Mouse (Mus musculus) erythroblast, embryonic 14.5 days (primary cell): ENCODE measurements around the gene Tmem33. TPM values are rescaled to one million over a fixed set of nuclear protein-coding genes. Genes with fewer than 3 reads are reported as not detected.

Experiments used
- H3K27me3 ChIP-seq: 2 replicates; pipeline ENCODE4 v1.6.1; 2012; ENCODE audit warnings: inconsistent platforms; ENCODE audit not compliant: control insufficient read depth
- H3K36me3 ChIP-seq: 2 replicates; pipeline ENCODE4 v1.6.1; 2012; ENCODE audit warnings: mild to moderate bottlenecking, inconsistent platforms; ENCODE audit not compliant: control insufficient read depth
- H3K4me1 ChIP-seq: 2 replicates; pipeline ENCODE4 v1.6.1; 2012; ENCODE audit warnings: inconsistent platforms; ENCODE audit not compliant: control insufficient read depth
- H3K4me3 ChIP-seq: replicated peaks from 2 replicates; pipeline ENCODE3; 2012; ENCODE audit warnings: moderate library complexity, mild to moderate bottlenecking, inconsistent platforms
- H3K9me3 ChIP-seq: 2 replicates; pipeline ENCODE4 v1.6.1; 2012; ENCODE audit warnings: low read length, inconsistent platforms, mixed read lengths; ENCODE audit not compliant: control insufficient read depth
- GATA1 ChIP-seq: IDR thresholded peaks from 2 replicates; pipeline ENCODE4 v1.6.1; 2012; ENCODE audit warnings: low read length, inconsistent platforms, mixed read lengths
- TAL1 ChIP-seq: IDR thresholded peaks from 3 replicates; pipeline ENCODE4 v1.6.1; 2012; ENCODE audit warnings: low read length, inconsistent platforms, mixed read lengths
- polyA plus RNA-seq: library from polyadenylated mRNA; stranded (reverse); fragments of >175 nt; gene quantifications from 2 replicates; pipeline ENCODE4 v1.2.3, GENCODE M21; 2012

Gene Tmem33
- polyA plus RNA-seq, 1 experiment: 14.0 TPM

GRCm38 (mm10) chr5:67223391-67224121 lies 36.8 kb upstream of the Tmem33 start:
- H3K4me1 ChIP-seq: no peaks in the 10 kb centered on the region
- H3K4me3 ChIP-seq: no peak overlapping the region
- H3K36me3 ChIP-seq: no peaks in the 10 kb centered on the region
- no peak for TF ChIP-seq TAL1
- no peak for TF ChIP-seq GATA1
- H3K27me3 ChIP-seq: peaks cover 99% of the 10 kb centered on the region
- peaks cover 7% of the 10 kb centered on the region for H3K9me3 ChIP-seq

GRCm38 (mm10) chr5:67224122-67224502 lies 36.3 kb upstream of the Tmem33 start:
- Histone ChIP-seq H3K27me3 (peaks cover 99% of the 10 kb centered on the region), H3K36me3 (no peaks in the 10 kb centered on the region), H3K4me1 (no peaks in the 10 kb centered on the region), H3K9me3 (peaks cover 7% of the 10 kb centered on the region), H3K4me3 (no peak overlapping the region)
- TF ChIP-seq GATA1 (no peak), TAL1 (no peak)

- Histone ChIP-seq H3K36me3 (no peaks in the 10 kb centered on the region), H3K4me1 (no peaks in the 10 kb centered on the region), H3K27me3 (peaks cover 99% of the 10 kb centered on the region), H3K4me3 (no peak overlapping the region), H3K9me3 (peaks cover 15% of the 10 kb centered on the region)
- no peak for TF ChIP-seq TAL1
Measured at GRCm38 (mm10) chr5:67225758-67226157, 34.6 kb upstream of the Tmem33 start.

GRCm38 (mm10) chr5:67227261-67227660 lies 33.1 kb upstream of the Tmem33 start:
- Histone ChIP-seq H3K4me1 (no peaks in the 10 kb centered on the region; the same call in 1 of the 2 replicates), H3K27me3 (peaks cover 99% of the 10 kb centered on the region), H3K9me3 (peaks cover 17% of the 10 kb centered on the region), H3K4me3 (no peak overlapping the region), H3K36me3 (no peaks in the 10 kb centered on the region)
- TF ChIP-seq GATA1: no peak
- TF ChIP-seq TAL1: no peak

- Histone ChIP-seq H3K9me3 (peaks cover 15% of the 10 kb centered on the region), H3K4me3 (no peak overlapping the region), H3K36me3 (no peaks in the 10 kb centered on the region), H3K27me3 (peaks cover 99% of the 10 kb centered on the region), H3K4me1 (no peaks in the 10 kb centered on the region; the same call in 1 of the 2 replicates)
- no peak for TF ChIP-seq GATA1
Measured at GRCm38 (mm10) chr5:67227682-67228444, 32.5 kb upstream of the Tmem33 start.

- H3K27me3 ChIP-seq: peaks cover 79% of the 10 kb centered on the region
Measured at GRCm38 (mm10) chr5:67234682-67235081, 25.7 kb upstream of the Tmem33 start.

GRCm38 (mm10) chr5:67235462-67235861 lies 24.9 kb upstream of the Tmem33 start:
- Histone ChIP-seq H3K4me3 (no peak overlapping the region), H3K9me3 (peaks cover 8% of the 10 kb centered on the region), H3K36me3 (no peaks in the 10 kb centered on the region), H3K27me3 (peaks cover 77% of the 10 kb centered on the region), H3K4me1 (no peaks in the 10 kb centered on the region; the same call in 1 of the 2 replicates)
- TF ChIP-seq TAL1 (no peak), GATA1 (no peak)

More at GRCm38 (mm10) chr5:67234682-67235081, 25.7 kb upstream of the Tmem33 start:
- Histone ChIP-seq H3K4me1 (no peaks in the 10 kb centered on the region; the same call in 1 of the 2 replicates), H3K36me3 (no peaks in the 10 kb centered on the region), H3K9me3 (peaks cover 14% of the 10 kb centered on the region), H3K4me3 (no peak overlapping the region)
- no peak for TF ChIP-seq TAL1
- no peak for TF ChIP-seq GATA1

- no peak for TF ChIP-seq GATA1
- no peak for TF ChIP-seq TAL1
- H3K9me3 ChIP-seq: peaks cover 3% of the 10 kb centered on the region
- H3K4me1 ChIP-seq: no peaks in the 10 kb centered on the region; the same call in 1 of the 2 replicates
- peaks cover 68% of the 10 kb centered on the region for H3K27me3 ChIP-seq
- no peak overlapping the region for H3K4me3 ChIP-seq
- no peaks in the 10 kb centered on the region for H3K36me3 ChIP-seq
Measured at GRCm38 (mm10) chr5:67236601-67237000, 23.8 kb upstream of the Tmem33 start.

GRCm38 (mm10) chr5:67238303-67238702 lies 22.1 kb upstream of the Tmem33 start:
- Histone ChIP-seq H3K36me3 (no peaks in the 10 kb centered on the region), H3K9me3 (peaks cover 3% of the 10 kb centered on the region), H3K4me1 (peaks cover 4% of the 10 kb centered on the region), H3K4me3 (no peak overlapping the region), H3K27me3 (peaks cover 56% of the 10 kb centered on the region)
- TF ChIP-seq GATA1 (no peak), TAL1 (no peak)
